Mouse (Mus musculus) cerebellum, adult 9-10 months (tissue): ENCODE data around the gene Ldb3.
A peak's percentile ranks its signal among the peaks of the same experiment; 100 is the strongest.

Experiments
- DNase-seq: peaks from one replicate; pipeline ENCODE4 v3.0.0; 2022

The Ldb3 gene

DNA sequence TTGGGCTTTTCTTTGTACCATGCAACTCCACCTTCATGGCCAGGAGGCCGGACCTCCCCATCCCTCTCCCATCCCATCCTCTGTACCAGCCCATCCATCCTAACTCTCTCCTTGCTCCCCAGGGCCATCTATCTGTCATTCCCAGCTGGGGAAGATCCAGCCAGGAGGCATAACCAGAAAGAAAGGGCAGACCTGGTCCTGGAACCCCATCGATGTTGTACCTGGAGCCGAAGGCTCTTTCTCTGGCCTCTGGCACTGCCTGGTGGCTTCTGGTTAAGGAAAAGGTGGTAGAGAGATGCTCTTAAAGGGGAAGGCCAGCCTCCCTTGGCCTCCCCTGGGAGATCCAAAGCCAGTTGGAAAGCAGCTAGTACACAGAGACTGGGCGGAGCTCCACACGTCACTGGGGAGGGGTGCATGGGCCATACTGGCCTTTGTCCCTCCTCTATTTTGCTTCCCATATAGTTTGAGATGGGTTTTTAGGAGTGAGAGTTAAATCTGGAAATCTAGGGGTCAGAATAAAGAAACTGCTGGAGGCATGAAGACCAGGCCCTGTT lies 1.6 kb upstream of the Ldb3 start:
- no peak for DNase-seq

GRCm38 (mm10) chr14:34589185-34589713 lies 767 bp upstream of the Ldb3 start:
- no peak for DNase-seq

DNA sequence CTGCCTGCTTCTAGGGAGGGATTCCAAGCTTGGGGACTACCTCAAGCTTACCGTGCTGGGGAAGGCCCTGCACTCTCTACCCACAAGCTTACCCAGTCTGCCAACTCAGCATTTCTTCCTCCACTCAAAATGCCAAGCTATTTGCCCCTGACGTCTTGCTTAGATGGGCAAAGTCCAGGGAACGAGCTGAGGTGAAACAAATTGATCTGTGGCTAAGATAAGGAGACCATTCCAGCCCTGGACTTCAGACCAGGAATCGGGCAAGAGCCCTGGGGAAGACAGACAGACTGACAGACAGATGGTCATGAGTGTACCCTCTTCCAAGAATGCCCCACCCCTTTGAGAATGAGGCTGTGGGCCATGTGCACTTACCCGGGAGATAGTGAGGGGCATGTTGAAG lies 477 bp downstream of the Ldb3 start:
- no peak for DNase-seq

- DNase-seq, result no peak
Measured at GRCm38 (mm10) chr14:34586871-34587270, 1.6 kb downstream of the Ldb3 start.

- no peak for DNase-seq
Measured at GRCm38 (mm10) chr14:34585358-34586105, 3.0 kb downstream of the Ldb3 start.

GRCm38 (mm10) chr14:34582740-34583427 lies 5.6 kb downstream of the Ldb3 start:
- DNase-seq, result no peak

GRCm38 (mm10) chr14:34576858-34577257 lies 11.6 kb downstream of the Ldb3 start:
- no peak for DNase-seq

GRCm38 (mm10) chr14:34574068-34574467 lies 14.4 kb downstream of the Ldb3 start:
- DNase-seq, result no peak

- no peak for DNase-seq
Measured at GRCm38 (mm10) chr14:34573348-34573913, 15.1 kb downstream of the Ldb3 start.

GRCm38 (mm10) chr14:34571610-34572387 lies 16.7 kb downstream of the Ldb3 start:
- no peak for DNase-seq

DNA sequence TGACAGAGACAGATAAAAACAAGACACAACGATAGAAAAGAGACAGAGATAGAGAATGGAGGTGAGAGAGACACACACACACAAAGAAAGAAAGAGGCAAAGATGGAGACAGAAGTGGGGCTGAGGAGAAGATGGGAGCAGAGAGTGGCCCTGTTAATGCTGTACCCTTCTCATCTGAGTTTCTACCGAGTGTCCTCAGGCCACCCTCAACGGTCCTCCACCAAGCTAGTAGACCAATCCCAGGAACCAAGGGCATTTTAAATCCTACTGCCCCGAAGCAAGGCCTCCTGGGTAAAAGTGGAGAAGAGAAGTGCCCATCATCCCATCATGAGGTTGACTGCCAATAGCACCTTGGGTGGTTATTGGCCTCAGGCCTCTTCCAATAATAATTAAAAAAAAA lies 17.6 kb downstream of the Ldb3 start:
- no peak for DNase-seq

DNA sequence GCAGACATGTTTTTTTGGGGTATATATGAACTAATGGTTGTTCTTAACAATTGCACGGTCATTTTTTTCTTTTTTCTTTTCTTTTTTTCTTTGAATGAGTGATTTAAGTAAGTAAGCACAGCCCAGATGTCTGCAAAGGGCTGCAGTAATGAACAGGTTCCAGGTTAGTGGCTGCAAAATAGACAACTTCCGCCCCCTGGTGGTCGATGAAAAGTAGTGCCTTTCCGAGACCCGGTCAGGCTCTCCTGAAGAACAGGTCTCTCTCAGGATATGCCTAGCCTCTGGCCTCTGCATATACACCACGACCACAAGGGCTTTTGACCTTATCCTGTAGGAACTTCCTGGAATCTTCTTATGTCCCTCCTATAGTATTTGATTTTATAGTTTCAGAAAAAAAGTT lies 18.2 kb downstream of the Ldb3 start:
- peak; percentile 87 for DNase-seq

DNA sequence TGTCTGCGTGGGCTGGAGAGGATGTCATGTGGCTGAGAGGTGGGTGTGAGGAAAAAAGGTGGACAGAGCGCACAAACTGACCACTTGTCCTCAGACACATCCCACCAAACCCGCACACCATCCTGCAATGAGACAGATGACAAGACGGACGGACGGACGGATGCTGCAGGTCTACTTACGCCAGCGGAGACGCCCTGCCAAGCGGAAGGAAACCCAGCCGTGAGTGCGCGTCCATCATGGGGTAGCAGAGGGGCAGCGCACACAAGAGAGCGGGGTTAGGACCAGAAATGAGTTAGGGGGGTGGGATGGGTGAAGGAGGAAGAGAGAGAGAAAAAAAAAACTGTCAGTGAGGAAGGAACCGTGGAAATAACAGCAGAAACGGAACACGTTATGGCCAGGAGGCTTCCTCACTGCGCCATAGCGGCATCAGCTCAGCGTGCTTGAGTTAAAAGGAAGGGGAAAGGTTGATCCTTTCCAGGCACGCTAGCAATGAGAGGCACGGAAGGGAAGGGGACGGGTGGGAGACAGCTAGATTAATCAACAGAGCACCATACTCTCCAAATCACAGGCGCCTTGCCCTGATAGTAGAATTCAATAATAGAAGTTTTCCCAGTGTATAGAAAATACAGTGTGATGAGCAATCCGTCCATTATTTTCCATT lies 18.8 kb downstream of the Ldb3 start:
- no peak for DNase-seq

- DNase-seq, result no peak
Measured at GRCm38 (mm10) chr14:34568626-34569025, 19.9 kb downstream of the Ldb3 start.

DNA sequence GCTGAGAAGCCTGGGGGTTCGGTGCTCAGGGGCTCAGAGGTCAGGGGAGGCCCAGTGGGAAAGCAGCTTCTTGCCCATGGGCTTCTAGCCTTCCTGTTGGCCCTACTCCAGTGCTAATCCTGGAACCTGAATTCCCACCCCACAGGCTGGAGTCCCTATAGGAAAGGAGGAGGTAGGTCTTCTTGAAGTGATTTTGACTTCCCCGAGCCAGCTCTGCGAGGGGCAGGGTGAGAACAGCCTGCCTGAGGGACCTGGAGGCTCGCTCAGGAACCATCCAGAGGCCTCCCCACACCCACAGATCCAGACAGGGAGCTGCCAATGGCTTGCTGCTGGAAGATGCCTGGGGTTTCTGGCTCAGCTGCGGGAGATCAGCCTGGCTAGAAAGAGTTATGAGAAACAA lies 20.8 kb downstream of the Ldb3 start:
- no peak for DNase-seq

GRCm38 (mm10) chr14:34566530-34566929 lies 22.0 kb downstream of the Ldb3 start:
- no peak for DNase-seq

DNA sequence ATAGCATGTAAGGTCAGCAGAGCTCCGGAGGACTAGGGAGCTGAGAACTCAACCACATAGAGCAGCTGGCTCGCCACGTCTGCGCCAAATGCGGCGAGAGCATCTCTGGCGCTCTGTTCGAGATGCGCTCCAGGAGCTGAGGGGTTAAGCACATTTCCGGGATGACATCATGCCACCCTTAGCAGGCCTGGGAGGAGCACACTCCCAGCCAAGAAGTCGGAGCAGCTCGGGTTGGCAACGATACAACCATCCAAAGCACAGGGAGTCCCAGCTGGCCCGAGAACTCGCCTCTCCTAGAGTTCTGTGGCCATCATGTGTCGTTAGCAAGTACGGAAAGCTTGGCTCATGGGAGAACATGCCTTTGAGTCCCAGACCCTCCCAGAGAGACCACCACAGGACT lies 22.8 kb downstream of the Ldb3 start:
- peak; percentile 41 for DNase-seq

DNA sequence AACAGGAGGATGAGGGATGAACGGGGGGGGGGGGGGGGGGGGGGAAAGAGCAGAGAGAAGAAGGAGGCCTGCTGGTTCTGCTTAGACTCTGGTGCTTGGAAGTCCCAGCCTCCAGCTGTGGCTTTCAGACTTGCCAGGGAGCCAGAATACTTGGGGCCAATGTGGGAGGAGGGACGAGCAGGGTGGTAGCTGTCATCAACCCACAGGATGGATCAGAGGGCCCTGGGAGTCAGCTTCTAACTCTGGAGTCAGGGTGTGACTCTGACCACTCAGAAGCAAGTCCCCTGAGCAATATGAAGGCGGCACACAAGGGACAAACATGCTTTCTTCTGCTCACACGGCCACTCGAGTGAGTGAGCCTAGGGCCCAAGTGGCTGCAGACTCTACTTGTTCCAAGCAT lies 23.8 kb downstream of the Ldb3 start:
- DNase-seq, result no peak

DNA sequence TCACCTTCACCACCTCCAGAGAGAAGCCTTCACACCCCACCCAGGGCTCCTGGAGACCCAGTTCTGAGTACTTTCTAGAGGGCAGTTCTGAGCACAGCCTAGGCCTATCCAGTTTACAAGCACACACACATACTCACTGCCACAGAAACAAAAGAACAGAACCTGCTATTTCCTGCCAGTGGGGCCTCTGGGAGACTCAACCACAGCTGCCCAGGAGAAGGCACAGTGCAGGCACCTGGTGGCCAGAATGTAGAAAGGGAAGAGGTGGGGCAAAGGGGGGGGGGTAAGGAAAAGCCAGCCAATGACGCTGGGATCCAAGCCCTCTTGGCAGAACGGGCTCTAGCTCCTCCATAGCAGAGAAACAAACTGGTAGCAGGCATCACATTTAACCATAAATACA lies 26.1 kb downstream of the Ldb3 start:
- DNase-seq, result no peak

- no peak for DNase-seq
Measured at GRCm38 (mm10) chr14:34561647-34562046, 26.8 kb downstream of the Ldb3 start.

DNA sequence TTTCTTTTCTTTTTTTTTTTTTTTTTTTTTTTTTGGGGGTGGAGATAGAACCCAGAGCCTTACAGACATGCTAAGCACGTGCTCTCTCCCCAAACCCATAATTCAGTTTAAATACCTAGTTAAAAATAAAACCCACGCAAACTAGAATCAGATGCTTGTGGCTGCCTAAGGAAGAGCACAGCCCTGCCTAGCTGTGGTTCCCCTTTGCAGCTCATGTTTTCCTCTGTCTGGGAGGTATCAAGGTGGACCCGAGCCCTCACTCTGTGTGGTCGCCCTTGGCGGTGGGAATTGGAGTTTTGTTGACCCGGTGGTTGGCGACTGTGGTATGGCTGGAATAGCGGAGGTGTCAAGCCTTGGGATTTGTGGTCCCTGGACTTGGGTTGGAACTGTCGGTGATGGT lies 29.5 kb downstream of the Ldb3 start:
- no peak for DNase-seq

- DNase-seq, result no peak
Measured at GRCm38 (mm10) chr14:34555211-34555610, 33.3 kb downstream of the Ldb3 start.
